Mouse (Mus musculus): ENCODE results near the gene Anp32b.

Anp32b gene

GRCm38 (mm10) chr4:46505361-46506057, 54.8 kb downstream of the Anp32b start:
- DNase-seq (ENCODE audit: low spot score in 2 of 2) = no peak

- DNase-seq (ENCODE audit: low spot score in 2 of 2) = peak; percentile 85 to 91
Observed at GRCm38 (mm10) chr4:46506801-46507610, 56.3 kb downstream of the Anp32b start.

- DNase-seq (ENCODE audit: low spot score in 2 of 2) = peak; percentile 57 to 78
Observed at GRCm38 (mm10) chr4:46507736-46508460, 57.2 kb downstream of the Anp32b start.

- no peak for DNase-seq (ENCODE audit: low spot score in 2 of 2)
Observed at GRCm38 (mm10) chr4:46520491-46520890, 69.8 kb downstream of the Anp32b start.

- DNase-seq (ENCODE audit: low spot score in 2 of 2) = no peak
Observed at GRCm38 (mm10) chr4:46521457-46521856, 70.8 kb downstream of the Anp32b start.

Measured in cerebellum, postnatal 4 days (tissue).